Mouse (Mus musculus): ENCODE measurements around the gene Bcl11a. TPM values are rescaled to one million over a fixed set of nuclear protein-coding genes. Genes with fewer than 3 reads are reported as not detected.
"Not testable (repeated sequence)": the region's sequence is repeated elsewhere in the genome, so short reads cannot be mapped to it uniquely, and the experiment has no call there.

The Bcl11a gene
- total and polyA plus RNA-seq, 2 experiments from 2014 or later, result 70.8 to 173 TPM

GRCm38 (mm10) chr11:24116582-24117318 lies 38.9 kb downstream of the Bcl11a start:
- Histone ChIP-seq H3K9ac (no peak overlapping the region), H3K4me2 (ENCODE audit: low read depth) (no peak overlapping the region), H3K4me3 (ENCODE audit: low read depth, low read length) (no peak overlapping the region), H3K27me3 (ENCODE audit: insufficient read depth, low read length) (no peaks in the 10 kb centered on the region), H3K27ac (ENCODE audit: low read depth, low read length) (no peak overlapping the region), H3K9me3 (ENCODE audit: low read length) (no peaks in the 10 kb centered on the region), H3K4me1 (ENCODE audit: insufficient read depth) (peaks cover 11% of the 10 kb centered on the region; the same call in 1 of the 2 replicates), H3K36me3 (ENCODE audit: insufficient read depth) (peaks cover 7% of the 10 kb centered on the region; the same call in 1 of the 2 replicates)
- no peak for DNase-seq
- WGBS, result 84% methylated on average over 7 of the region's 7 CpGs
- TF ChIP-seq CTCF (IDR thresholded peaks at IDR 0.05; ENCODE audit: low read depth), result no peak
- no peak for ATAC-seq

- Histone ChIP-seq H3K4me2 (ENCODE audit: low read depth) (no peak overlapping the region), H3K36me3 (ENCODE audit: insufficient read depth) (peaks cover 7% of the 10 kb centered on the region; the same call in 1 of the 2 replicates), H3K9me3 (ENCODE audit: low read length) (no peaks in the 10 kb centered on the region), H3K9ac (no peak overlapping the region), H3K27ac (ENCODE audit: low read depth, low read length) (peak overlapping the region; percentile 6; the same call in 1 of the 2 replicates), H3K4me1 (ENCODE audit: insufficient read depth) (peaks cover 11% of the 10 kb centered on the region; the same call in 1 of the 2 replicates), H3K4me3 (ENCODE audit: low read depth, low read length) (no peak overlapping the region), H3K27me3 (ENCODE audit: insufficient read depth, low read length) (no peaks in the 10 kb centered on the region)
- no peak for ATAC-seq
- no peak for TF ChIP-seq CTCF (IDR thresholded peaks at IDR 0.05; ENCODE audit: low read depth)
- no peak for DNase-seq
- WGBS, result 56% methylated on average over 9 of the region's 9 CpGs
These were observed 43.3 kb downstream of the Bcl11a start for GRCm38 (mm10) chr11:24121136-24121535.

GRCm38 (mm10) chr11:24122899-24123298 lies 45.0 kb downstream of the Bcl11a start:
- Histone ChIP-seq H3K9ac (no peak overlapping the region), H3K9me3 (ENCODE audit: low read length) (no peaks in the 10 kb centered on the region), H3K4me3 (ENCODE audit: low read depth, low read length) (no peak overlapping the region), H3K36me3 (ENCODE audit: insufficient read depth) (no peaks in the 10 kb centered on the region), H3K4me2 (ENCODE audit: low read depth) (no peak overlapping the region), H3K4me1 (ENCODE audit: insufficient read depth) (peaks cover 8% of the 10 kb centered on the region; the same call in 1 of the 2 replicates), H3K27me3 (ENCODE audit: insufficient read depth, low read length) (no peaks in the 10 kb centered on the region), H3K27ac (ENCODE audit: low read depth, low read length) (no peak overlapping the region)
- WGBS, result 63% methylated on average over 7 of the region's 7 CpGs
- DNase-seq, result no peak
- no peak for ATAC-seq
- no peak for TF ChIP-seq CTCF (IDR thresholded peaks at IDR 0.05; ENCODE audit: low read depth)

DNA sequence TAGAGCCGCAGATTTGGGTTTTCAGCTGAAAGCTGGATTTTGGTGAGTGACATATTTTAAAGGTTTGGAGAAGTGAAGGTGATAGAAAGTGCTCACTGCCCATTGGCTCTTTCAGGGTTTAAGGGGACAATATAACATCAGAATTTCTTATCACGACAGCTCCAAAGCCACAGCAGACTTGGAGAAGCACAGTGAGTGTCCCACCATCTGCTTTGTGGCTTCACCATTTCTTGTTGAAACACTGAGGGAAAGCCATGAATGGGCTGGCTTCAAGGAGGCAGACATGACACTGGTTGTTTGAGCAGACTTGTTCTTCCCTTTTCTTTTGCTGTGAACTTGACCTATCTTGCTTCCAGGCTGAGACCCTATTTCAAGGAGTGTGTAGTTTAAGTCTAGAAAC lies 46.1 kb downstream of the Bcl11a start:
- Histone ChIP-seq H3K4me3 (ENCODE audit: low read depth, low read length) (no peak overlapping the region), H3K27me3 (ENCODE audit: insufficient read depth, low read length) (no peaks in the 10 kb centered on the region), H3K27ac (ENCODE audit: low read depth, low read length) (no peak overlapping the region), H3K9ac (no peak overlapping the region), H3K4me1 (ENCODE audit: insufficient read depth) (peaks cover 8% of the 10 kb centered on the region; the same call in 1 of the 2 replicates), H3K36me3 (ENCODE audit: insufficient read depth) (no peaks in the 10 kb centered on the region), H3K9me3 (ENCODE audit: low read length) (no peaks in the 10 kb centered on the region), H3K4me2 (ENCODE audit: low read depth) (no peak overlapping the region)
- DNase-seq (no peak), ATAC-seq (no peak)
- 75% methylated on average over 2 of the region's 2 CpGs for WGBS
- no peak for TF ChIP-seq CTCF (IDR thresholded peaks at IDR 0.05; ENCODE audit: low read depth)

- DNase-seq (no peak), ATAC-seq (no peak)
- Histone ChIP-seq H3K9ac (no peak overlapping the region), H3K4me2 (ENCODE audit: low read depth) (no peak overlapping the region), H3K4me3 (ENCODE audit: low read depth, low read length) (no peak overlapping the region), H3K27ac (ENCODE audit: low read depth, low read length) (no peak overlapping the region), H3K9me3 (ENCODE audit: low read length) (no peaks in the 10 kb centered on the region), H3K36me3 (ENCODE audit: insufficient read depth) (no peaks in the 10 kb centered on the region), H3K27me3 (ENCODE audit: insufficient read depth, low read length) (no peaks in the 10 kb centered on the region), H3K4me1 (ENCODE audit: insufficient read depth) (peaks cover 8% of the 10 kb centered on the region; the same call in 1 of the 2 replicates)
- TF ChIP-seq CTCF (IDR thresholded peaks at IDR 0.05; ENCODE audit: low read depth), result no peak
- WGBS, result 79% methylated on average over 6 of the region's 6 CpGs
These were observed 47.2 kb downstream of the Bcl11a start for GRCm38 (mm10) chr11:24125098-24125497.

DNA sequence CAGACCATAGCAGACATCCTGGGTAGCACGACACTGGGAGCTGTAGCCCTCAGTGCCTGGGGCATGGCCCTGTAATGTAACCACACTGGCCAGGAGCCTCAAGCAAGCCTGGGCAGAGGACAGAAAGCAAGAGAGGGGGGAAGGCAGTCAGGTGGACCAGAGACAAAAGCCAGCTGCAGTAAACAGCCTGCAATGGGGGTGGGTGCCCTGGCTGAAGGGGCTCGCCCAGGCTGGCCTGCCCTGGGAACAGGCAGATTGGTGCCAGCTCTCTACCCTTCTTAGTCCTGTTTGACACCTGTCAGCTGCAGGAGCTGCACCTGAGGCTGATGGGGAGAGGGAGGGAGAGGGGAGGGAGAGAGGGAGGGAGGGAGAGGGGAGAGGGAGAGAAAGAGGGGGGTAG lies 50.1 kb downstream of the Bcl11a start:
- DNase-seq, result no peak
- TF ChIP-seq CTCF (IDR thresholded peaks at IDR 0.05; ENCODE audit: low read depth), result no peak
- Histone ChIP-seq H3K4me1 (ENCODE audit: insufficient read depth) (no peaks in the 10 kb centered on the region), H3K9me3 (ENCODE audit: low read length) (no peaks in the 10 kb centered on the region), H3K9ac (no peak overlapping the region), H3K36me3 (ENCODE audit: insufficient read depth) (peaks cover 7% of the 10 kb centered on the region), H3K27ac (ENCODE audit: low read depth, low read length) (no peak overlapping the region), H3K27me3 (ENCODE audit: insufficient read depth, low read length) (no peaks in the 10 kb centered on the region), H3K4me3 (ENCODE audit: low read depth, low read length) (no peak overlapping the region), H3K4me2 (ENCODE audit: low read depth) (no peak overlapping the region)
- ATAC-seq, result no peak
- WGBS, result 47% methylated on average over 2 of the region's 2 CpGs

GRCm38 (mm10) chr11:24128880-24129279 lies 51.0 kb downstream of the Bcl11a start:
- H3K36me3 ChIP-seq (ENCODE audit: insufficient read depth); ATAC-seq; H3K4me2 ChIP-seq (ENCODE audit: low read depth); H3K9ac ChIP-seq; H3K4me3 ChIP-seq (ENCODE audit: low read depth, low read length); H3K4me1 ChIP-seq (ENCODE audit: insufficient read depth); H3K27ac ChIP-seq (ENCODE audit: low read depth, low read length); DNase-seq; H3K27me3 ChIP-seq (ENCODE audit: insufficient read depth, low read length); H3K9me3 ChIP-seq (ENCODE audit: low read length): not testable (repeated sequence)
- 79% methylated on average over 4 of the region's 4 CpGs for WGBS

All from forebrain, postnatal 0 days (tissue).